Mouse (Mus musculus) intestine, postnatal 0 days (tissue): ENCODE results near the gene Krt76. TPM values are rescaled to one million over a fixed set of nuclear protein-coding genes. Genes with fewer than 3 reads are reported as not detected.

Experiments
- ATAC-seq: fragments of 200-750 bp; cut with Nextera tagmentation; 2 replicates; pipeline ENCODE4 v1.8.0; 2017; ENCODE audit warnings: mild to moderate bottlenecking, moderate TSS enrichment, moderate library complexity
- H3K27ac ChIP-seq: fragments of 300-500 bp; sonication (generic); 2 replicates; pipeline ENCODE4 v1.5.1; 2014; ENCODE audit warnings: mild to moderate bottlenecking, low read depth, low read length, moderate library complexity
- H3K27me3 ChIP-seq: fragments of 300-500 bp; sonication (generic); replicated peaks from 2 replicates; pipeline ENCODE4 v1.6.1; 2014; ENCODE audit warnings: low read length, mixed read lengths; ENCODE audit not compliant: control insufficient read depth, insufficient read depth
- H3K36me3 ChIP-seq: fragments of 300-500 bp; sonication (generic); 2 replicates; pipeline ENCODE4 v1.6.1; 2014; ENCODE audit warnings: mild to moderate bottlenecking, moderate library complexity; ENCODE audit not compliant: control insufficient read depth, insufficient read depth
- H3K4me1 ChIP-seq: fragments of 300-500 bp; sonication (generic); replicated peaks from 2 replicates; pipeline ENCODE4 v1.6.1; 2014; ENCODE audit warnings: antibody characterized with exemption, low read length, mixed read lengths; ENCODE audit not compliant: control insufficient read depth, insufficient read depth
- H3K4me2 ChIP-seq: fragments of 300-500 bp; sonication (generic); replicated peaks from 2 replicates; pipeline ENCODE4 v1.6.1; 2014; ENCODE audit warnings: low read depth, mild to moderate bottlenecking, moderate library complexity
- H3K4me3 ChIP-seq: fragments of 300-500 bp; sonication (generic); 2 replicates; pipeline ENCODE4 v1.5.1; 2014; ENCODE audit warnings: low read depth, low read length
- H3K9ac ChIP-seq: fragments of 300-500 bp; sonication (generic); 2 replicates; pipeline ENCODE4 v1.6.1; 2014; ENCODE audit warnings: mild to moderate bottlenecking, low read depth, low read length
- H3K9me3 ChIP-seq: fragments of 300-500 bp; sonication (generic); 2 replicates; pipeline ENCODE4 v1.6.1; 2016; ENCODE audit warnings: mixed run types; ENCODE audit not compliant: control insufficient read depth
- CTCF ChIP-seq: sonication (generic); IDR thresholded peaks from 2 replicates; pipeline ENCODE4 v1.5.1; 2016; ENCODE audit warnings: low read depth, mild to moderate bottlenecking, control low read depth, antibody characterized with exemption, moderate library complexity
- WGBS: fragments of 180-500 bp; shearing (Covaris S2); extraction: QIAGEN DNeasy Blood & Tissue Kit; methylation state at CpG from one replicate; pipeline ENCODE4 v1.1.7; 2014; 5-methylcytosine and 5-hydroxymethylcytosine counted together
- polyA plus RNA-seq: library from polyadenylated mRNA; unstranded; fragments of >200 nt; fragmentation: Nextera tagmentation; extraction: Ambion mirVana; gene quantifications from 2 replicates; pipeline ENCODE4 v1.2.1, GENCODE M21; 2015

Gene Krt76
- polyA plus RNA-seq, 1 experiment from 2014 or later = not detected

- no peak for TF ChIP-seq CTCF
- H3K9ac ChIP-seq = no peak overlapping the region
- no peak overlapping the region for H3K4me2 ChIP-seq
- ATAC-seq = no peak
- 58% methylated on average over 5 of the region's 5 CpGs for WGBS
- no peak overlapping the region for H3K27ac ChIP-seq
- H3K4me1 ChIP-seq = no peaks in the 10 kb centered on the region
- H3K27me3 ChIP-seq = peaks cover 17% of the 10 kb centered on the region
- no peaks in the 10 kb centered on the region for H3K36me3 ChIP-seq
- no peaks in the 10 kb centered on the region for H3K9me3 ChIP-seq
- no peak overlapping the region for H3K4me3 ChIP-seq
Measured at GRCm38 (mm10) chr15:101856696-101857095, 36.0 kb downstream of the Krt76 start.

GRCm38 (mm10) chr15:101855732-101856131 is 37.0 kb downstream of the Krt76 start:
- Histone ChIP-seq H3K9ac (no peak overlapping the region), H3K4me3 (no peak overlapping the region), H3K4me1 (no peaks in the 10 kb centered on the region), H3K9me3 (no peaks in the 10 kb centered on the region), H3K27me3 (peaks cover 8% of the 10 kb centered on the region), H3K4me2 (no peak overlapping the region), H3K36me3 (no peaks in the 10 kb centered on the region), H3K27ac (no peak overlapping the region)
- 43% methylated on average over 3 of the region's 3 CpGs for whole genome bisulfite sequencing
- no peak for ATAC-seq
- no peak for TF ChIP-seq CTCF

- Histone ChIP-seq H3K27ac (no peak overlapping the region), H3K4me2 (no peak overlapping the region), H3K36me3 (no peaks in the 10 kb centered on the region), H3K9ac (no peak overlapping the region), H3K4me1 (no peaks in the 10 kb centered on the region), H3K9me3 (no peaks in the 10 kb centered on the region), H3K27me3 (peaks cover 4% of the 10 kb centered on the region; the same call in 1 of the 2 replicates), H3K4me3 (no peak overlapping the region)
- no peak for ATAC-seq
- TF ChIP-seq CTCF = no peak
- 21% methylated on average over 5 of the region's 5 CpGs for WGBS
Measured at GRCm38 (mm10) chr15:101854294-101854693, 38.4 kb downstream of the Krt76 start.

GRCm38 (mm10) chr15:101852571-101852970 is 40.1 kb downstream of the Krt76 start:
- Histone ChIP-seq H3K27me3 (0 out of 2 replicates have a peak, but pooled peaks cover 2% of the 10 kb centered on the region), H3K9me3 (no peaks in the 10 kb centered on the region), H3K9ac (no peak overlapping the region), H3K4me3 (no peak overlapping the region), H3K27ac (no peak overlapping the region), H3K4me2 (no peak overlapping the region), H3K36me3 (no peaks in the 10 kb centered on the region), H3K4me1 (no peaks in the 10 kb centered on the region)
- 32% methylated on average over 5 of the region's 5 CpGs for WGBS
- TF ChIP-seq CTCF = no peak
- no peak for ATAC-seq

- H3K36me3 ChIP-seq = no peaks in the 10 kb centered on the region
- no peak within 1 kb of the TSS for H3K27ac ChIP-seq
- peaks cover 7% of the 10 kb centered on the region; the same call in 1 of the 2 replicates for H3K27me3 ChIP-seq
- no peak within 1 kb of the TSS for H3K4me3 ChIP-seq
- H3K4me2 ChIP-seq = no peak within 1 kb of the TSS
- ATAC-seq = no peak
- 50% methylated on average over 6 of the region's 6 CpGs for WGBS
- TF ChIP-seq CTCF = no peak
- H3K4me1 ChIP-seq = no peaks in the 10 kb centered on the region
- H3K9ac ChIP-seq = no peak within 1 kb of the TSS
- no peaks in the 10 kb centered on the region for H3K9me3 ChIP-seq
Measured at GRCm38 (mm10) chr15:101850694-101851093, 42.0 kb downstream of the Krt76 start, which contains the start of gene Krt1. Gene Krt1, minus strand, starts transcription at chr15:101850794.

- 1% methylated on average over 31 of the region's 37 CpGs for WGBS
- Histone ChIP-seq H3K27me3 (peaks cover 13% of the 10 kb centered on the region; the same call in 1 of the 2 replicates), H3K36me3 (no peaks in the 10 kb centered on the region), H3K9ac (no peak overlapping the region; the same call in 1 of the 2 replicates), H3K4me2 (peak overlapping the region; percentile 79), H3K4me1 (no peaks in the 10 kb centered on the region), H3K4me3 (peak overlapping the region; percentile 41), H3K9me3 (no peaks in the 10 kb centered on the region), H3K27ac (no peak overlapping the region)
- no peak for ATAC-seq
- TF ChIP-seq CTCF = no peak
Measured at GRCm38 (mm10) chr15:101845971-101846403, 46.7 kb downstream of the Krt76 start.

- Histone ChIP-seq H3K27ac (no peak overlapping the region), H3K9ac (no peak overlapping the region), H3K4me3 (no peak overlapping the region), H3K4me1 (no peaks in the 10 kb centered on the region), H3K4me2 (no peak overlapping the region), H3K36me3 (no peaks in the 10 kb centered on the region), H3K27me3 (peaks cover 18% of the 10 kb centered on the region; the same call in 1 of the 2 replicates), H3K9me3 (no peaks in the 10 kb centered on the region)
- no peak for ATAC-seq
- TF ChIP-seq CTCF = no peak
- 42% methylated on average over 9 of the region's 9 CpGs for WGBS
Measured at GRCm38 (mm10) chr15:101843192-101843591, 49.5 kb downstream of the Krt76 start.
